Mouse (Mus musculus): ENCODE data around the gene Cyp39a1.

Cyp39a1 gene

DNA sequence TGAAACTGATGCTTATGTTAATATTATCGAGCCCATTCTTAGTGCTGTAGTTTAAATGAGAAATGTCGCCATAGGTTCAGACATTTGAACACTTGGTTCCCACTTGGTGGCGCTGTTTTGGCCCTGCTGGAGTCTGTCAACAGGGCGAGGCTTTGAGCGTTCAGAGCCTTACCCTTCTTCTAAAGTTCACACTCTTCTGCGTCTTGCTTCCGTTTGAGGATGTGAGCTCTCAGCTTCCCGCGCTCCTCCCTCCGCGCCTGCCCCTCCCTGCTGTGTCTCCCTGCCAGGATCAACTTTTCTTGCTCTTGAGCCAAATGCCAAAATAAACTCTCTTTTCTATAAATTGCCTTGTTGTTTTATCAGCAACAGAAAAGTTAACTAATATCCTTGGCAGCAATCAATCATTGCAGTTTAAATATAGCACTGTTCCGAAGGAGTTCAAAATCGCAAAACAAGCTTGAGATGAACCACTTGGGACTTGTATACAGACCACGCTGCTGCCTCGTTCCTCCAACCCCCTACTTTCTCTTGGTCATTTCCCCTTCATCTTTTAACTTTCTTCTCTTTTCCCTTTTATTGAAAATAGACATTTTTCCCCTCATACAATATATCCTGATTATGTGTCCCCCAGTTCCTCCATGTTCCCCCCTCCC lies 91.5 kb downstream of the Cyp39a1 start:
- in situ Hi-C loops (cut with MseI, MboI): no loop called here

DNA sequence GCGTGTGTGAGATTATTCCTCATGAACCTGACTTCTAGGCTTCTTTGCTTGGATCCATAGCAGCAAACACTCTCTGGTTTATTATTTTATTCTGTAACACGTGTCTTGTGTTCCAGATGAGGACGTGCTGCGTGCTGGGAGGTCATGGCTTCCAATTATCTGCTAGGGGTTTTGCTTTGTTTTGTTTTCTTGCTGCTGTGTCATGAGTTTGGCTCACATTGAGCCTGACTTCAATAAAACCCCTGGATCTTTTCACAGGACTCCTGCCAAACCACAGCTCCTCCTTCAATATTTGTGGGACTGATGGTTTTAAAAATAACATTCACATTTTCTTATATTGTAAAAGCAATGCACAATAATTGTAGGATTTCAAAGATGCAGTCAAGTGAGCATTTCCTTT lies 117.3 kb downstream of the Cyp39a1 start:
- in situ Hi-C loops (cut with MseI, MboI): no loop called here

DNA sequence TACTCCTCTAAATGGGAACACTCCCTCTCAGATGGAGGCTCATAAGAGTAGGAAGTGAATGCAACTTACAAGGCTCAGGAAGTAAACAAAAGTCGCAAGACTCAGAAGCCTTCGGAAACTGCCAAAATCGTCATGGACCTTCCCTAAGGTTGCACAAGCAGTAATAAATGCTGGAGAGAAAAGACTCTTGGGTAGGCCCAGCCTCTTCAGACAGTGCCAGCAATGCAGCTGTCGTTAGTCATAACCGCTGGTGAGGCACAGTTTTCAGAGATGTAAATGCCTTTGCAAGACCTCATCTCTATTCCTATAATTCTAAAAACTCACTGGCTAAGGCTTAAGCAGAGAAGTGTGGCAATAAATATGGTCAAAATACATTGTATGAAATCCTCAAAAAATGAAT lies 121.0 kb downstream of the Cyp39a1 start:
- in situ Hi-C loops (cut with MseI, MboI): no loop called here

DNA sequence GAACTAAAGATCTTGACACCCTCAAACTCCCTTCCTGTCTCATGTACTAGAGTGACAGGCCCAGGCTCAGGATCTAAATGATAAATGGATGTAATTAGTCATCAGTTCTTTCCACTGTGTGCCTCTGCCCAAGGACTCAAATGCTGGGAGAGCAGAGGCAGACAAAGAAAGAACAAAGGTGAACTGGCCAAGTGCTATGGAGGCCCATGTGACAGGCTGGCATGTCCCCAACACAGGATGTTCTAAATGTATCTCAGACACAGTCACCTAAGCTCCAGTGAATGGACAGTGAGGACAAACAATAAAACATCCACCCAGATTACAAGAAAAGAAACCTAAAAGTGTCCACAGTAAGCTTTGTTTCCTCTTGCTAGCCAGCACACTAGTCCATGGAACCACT lies 122.2 kb downstream of the Cyp39a1 start:
- in situ Hi-C loops (cut with MseI, MboI): no loop called here

DNA sequence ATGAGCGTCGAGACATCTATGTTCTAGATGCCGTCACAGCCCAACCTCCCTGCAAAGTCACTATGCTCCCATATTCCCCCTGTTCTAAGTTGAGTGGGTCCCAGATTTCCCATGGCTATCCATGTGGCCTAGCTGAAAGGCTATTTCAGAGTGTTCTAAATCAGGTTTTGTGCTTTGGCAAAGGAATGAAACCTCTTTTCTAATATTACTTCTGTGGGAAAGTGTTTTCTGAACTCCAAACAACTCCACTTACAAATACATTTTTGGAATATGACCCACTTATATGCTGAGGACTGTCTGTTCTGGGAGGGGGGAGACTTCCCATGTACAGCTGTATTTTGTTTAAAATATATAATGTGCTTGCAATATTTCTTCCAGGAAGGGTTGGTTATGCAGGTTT lies 124.5 kb downstream of the Cyp39a1 start:
- in situ Hi-C loops (cut with MseI, MboI): no loop called here

DNA sequence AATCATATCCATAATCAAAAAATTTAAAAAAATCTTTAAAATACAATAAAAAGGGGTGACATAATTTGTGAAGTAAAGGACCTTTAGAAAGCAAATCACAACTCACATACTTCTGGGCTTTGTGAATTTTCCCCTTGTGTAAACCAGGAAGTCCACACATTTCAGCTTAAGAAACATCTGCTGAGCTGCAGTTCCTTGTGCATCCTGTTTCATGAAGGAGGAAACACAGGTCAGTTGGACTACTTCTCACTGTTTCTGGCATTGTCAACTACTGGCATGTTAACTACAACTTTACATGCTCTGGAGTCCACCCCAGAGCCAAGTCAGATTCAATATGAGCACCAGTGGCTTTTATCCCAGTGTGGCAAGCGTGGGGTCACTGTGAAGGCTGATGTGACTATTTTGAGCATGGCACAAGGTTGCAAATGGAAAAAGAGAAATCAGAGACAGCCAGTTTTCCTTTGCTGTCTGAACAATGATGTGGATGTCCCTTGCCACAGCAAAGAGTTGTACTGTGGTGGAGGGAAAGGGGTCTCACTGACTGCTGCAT lies 127.6 kb downstream of the Cyp39a1 start:
- in situ Hi-C loops (cut with MseI, MboI): no loop called here

Data from mouse trophoblast stem cell (cell line).